Mouse (Mus musculus) E14TG2a.4 (cell line): Measurements from ENCODE around the gene Thumpd2.

Experiments used
- CTCF ChIP-seq: conservative IDR thresholded peaks from 2 replicates; pipeline ENCODE4 v1.5.1; 2014; ENCODE audit warnings: low read length
- NANOG ChIP-seq: IDR thresholded peaks from 2 replicates; pipeline ENCODE4 v1.6.1; 2014; ENCODE audit warnings: borderline replicate concordance, low read length, mixed read lengths
- POU5F1 ChIP-seq: IDR thresholded peaks from 2 replicates; pipeline ENCODE4 v1.6.1; 2014; ENCODE audit warnings: low read length, borderline replicate concordance

DNA sequence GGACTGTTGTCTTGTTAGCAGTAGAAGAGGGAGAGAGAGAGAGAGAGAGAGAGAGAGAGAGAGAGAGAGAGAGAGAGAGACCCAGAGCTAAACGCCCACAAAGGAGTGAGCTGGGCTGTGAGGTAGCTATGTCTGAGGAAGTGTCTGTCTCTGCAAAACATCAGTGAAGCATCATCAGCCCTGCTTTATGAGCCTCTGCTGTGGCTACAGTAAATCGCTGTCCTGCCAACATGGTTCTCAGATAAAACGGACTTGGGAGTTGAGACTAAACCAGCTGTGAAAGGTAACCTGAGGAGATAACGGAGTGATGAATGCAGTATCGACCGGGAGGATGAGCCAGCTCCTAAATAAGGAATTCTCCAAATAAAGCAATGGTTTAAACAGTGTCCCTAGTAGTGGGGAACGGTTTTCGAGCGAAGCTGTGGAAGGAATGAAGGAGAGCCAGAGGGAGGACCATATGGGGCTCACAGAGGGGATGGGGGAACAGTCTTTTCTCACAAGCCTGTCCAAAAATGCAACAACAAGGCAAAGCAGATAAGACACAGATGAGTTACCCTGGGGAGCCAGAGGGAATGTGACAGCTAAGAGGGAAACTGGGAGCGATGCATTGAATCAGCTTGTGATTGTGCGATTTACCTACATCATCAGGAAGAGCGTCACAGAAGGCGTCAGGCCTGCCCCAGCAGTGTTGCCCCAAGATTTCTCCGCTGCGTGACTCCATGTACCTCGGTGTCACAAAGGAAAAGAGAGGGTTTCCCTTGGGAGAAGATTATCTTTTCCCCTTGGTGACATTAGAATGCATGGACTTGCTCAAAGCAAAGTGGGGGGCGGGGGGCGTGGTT is 53.8 kb downstream of the Thumpd2 start:
- TF ChIP-seq CTCF (no peak), NANOG (no peak), POU5F1 (no peak)
